Mouse (Mus musculus) limb, embryonic 13.5 days (tissue): Measurements from ENCODE around the gene Large2. TPM values are rescaled to one million over a fixed set of nuclear protein-coding genes. Genes with fewer than 3 reads are reported as not detected.

Source experiments
- ATAC-seq: fragments of 200-750 bp; cut with Nextera tagmentation; 2 replicates; pipeline ENCODE4 v1.8.0; 2017; ENCODE audit warnings: low read depth, moderate number of reproducible peaks, moderate TSS enrichment; ENCODE audit not compliant: low FRiP score
- H3K27ac ChIP-seq: fragments of 300-500 bp; sonication (generic); 2 replicates; pipeline ENCODE4 v1.5.1; 2015; ENCODE audit warnings: inconsistent platforms, mild to moderate bottlenecking, moderate library complexity
- H3K27me3 ChIP-seq: fragments of 300-500 bp; sonication (generic); 2 replicates; pipeline ENCODE4 v1.6.1; 2015; ENCODE audit warnings: mild to moderate bottlenecking, inconsistent platforms
- H3K36me3 ChIP-seq: fragments of 300-500 bp; sonication (generic); 2 replicates; pipeline ENCODE4 v1.6.1; 2015; ENCODE audit warnings: inconsistent platforms, mild to moderate bottlenecking, moderate library complexity
- H3K4me1 ChIP-seq: fragments of 300-500 bp; sonication (generic); 2 replicates; pipeline ENCODE4 v1.6.1; 2015; ENCODE audit warnings: inconsistent platforms
- H3K4me2 ChIP-seq: fragments of 300-500 bp; sonication (generic); replicated peaks from 2 replicates; pipeline ENCODE4 v1.6.1; 2015; ENCODE audit warnings: inconsistent platforms, mild to moderate bottlenecking, moderate library complexity
- H3K4me3 ChIP-seq: fragments of 300-500 bp; sonication (generic); 2 replicates; pipeline ENCODE4 v1.5.1; 2015; ENCODE audit warnings: moderate library complexity, mild to moderate bottlenecking, inconsistent platforms
- H3K9ac ChIP-seq: fragments of 300-500 bp; sonication (generic); 2 replicates; pipeline ENCODE4 v1.6.1; 2015; ENCODE audit warnings: mild to moderate bottlenecking, inconsistent platforms
- H3K9me3 ChIP-seq: fragments of 300-500 bp; sonication (generic); 2 replicates; pipeline ENCODE4 v1.6.1; 2016; ENCODE audit warnings: inconsistent platforms
- WGBS: fragments of 180-500 bp; shearing (Covaris S2); methylation state at CpG from one replicate; pipeline ENCODE4 v1.1.7; 2015; 5-methylcytosine and 5-hydroxymethylcytosine counted together
- polyA plus RNA-seq: library from polyadenylated mRNA; unstranded; fragments of >200 nt; fragmentation: Nextera tagmentation; extraction: Ambion mirVana; gene quantifications from 2 replicates; pipeline ENCODE4 v1.2.1, GENCODE M21; 2015

Large2 gene
- polyA plus RNA-seq, 1 experiment from 2014 or later = 13.3 TPM

DNA sequence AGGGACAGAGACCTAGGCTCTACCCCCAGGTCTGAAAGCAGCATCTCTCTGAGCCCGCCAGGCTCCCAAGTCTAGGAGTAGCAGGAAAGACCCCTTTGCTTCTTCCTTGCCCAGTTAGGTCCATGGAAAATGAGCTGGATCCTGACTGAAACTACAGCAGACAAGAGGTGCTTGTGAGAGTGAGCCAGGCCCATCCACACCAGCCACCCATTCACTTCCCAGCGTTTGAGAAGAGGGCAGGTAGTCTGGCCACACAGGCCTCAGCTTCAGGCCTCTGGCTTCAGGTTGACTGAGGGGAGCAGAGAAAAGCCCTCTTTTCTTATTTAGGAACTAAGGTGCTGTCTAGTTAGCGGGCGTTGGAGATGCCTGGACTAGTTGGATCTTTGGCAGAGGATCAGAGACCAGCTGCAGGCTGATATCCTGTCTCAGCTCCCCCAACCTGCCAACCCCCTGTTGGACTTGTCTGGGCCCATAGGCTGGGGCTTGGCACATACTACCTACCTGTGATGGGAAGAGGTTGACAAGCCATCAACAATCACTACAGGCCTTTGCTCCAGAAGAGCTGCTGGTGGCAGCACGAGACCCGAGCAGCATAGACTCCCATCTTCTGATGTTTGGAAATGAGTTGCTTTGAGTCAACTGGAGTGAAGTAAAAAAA lies 12.0 kb downstream of the Large2 start:
- peaks cover 76% of the 10 kb centered on the region for H3K36me3 ChIP-seq
- no peak for ATAC-seq
- H3K4me3 ChIP-seq = no peak overlapping the region
- 92% methylated on average over 6 of the region's 6 CpGs for WGBS
- peaks cover 6% of the 10 kb centered on the region; the same call in 1 of the 2 replicates for H3K4me1 ChIP-seq
- no peak overlapping the region for H3K27ac ChIP-seq
- H3K9ac ChIP-seq = no peak overlapping the region
- no peaks in the 10 kb centered on the region for H3K9me3 ChIP-seq
- no peak overlapping the region for H3K4me2 ChIP-seq
- H3K27me3 ChIP-seq = no peaks in the 10 kb centered on the region

GRCm38 (mm10) chr2:92361795-92362194 lies 12.9 kb downstream of the Large2 start:
- H3K4me2 ChIP-seq = no peak overlapping the region
- H3K4me3 ChIP-seq = no peak overlapping the region
- no peaks in the 10 kb centered on the region for H3K27me3 ChIP-seq
- no peak overlapping the region for H3K27ac ChIP-seq
- ATAC-seq = no peak
- H3K4me1 ChIP-seq = no peaks in the 10 kb centered on the region
- H3K9me3 ChIP-seq = no peaks in the 10 kb centered on the region
- H3K36me3 ChIP-seq = peaks cover 79% of the 10 kb centered on the region
- 77% methylated on average over 8 of the region's 8 CpGs for WGBS
- H3K9ac ChIP-seq = no peak overlapping the region

GRCm38 (mm10) chr2:92360893-92361292 lies 13.8 kb downstream of the Large2 start:
- no peak for ATAC-seq
- Histone ChIP-seq H3K4me1 (no peaks in the 10 kb centered on the region), H3K27ac (no peak overlapping the region), H3K36me3 (peaks cover 80% of the 10 kb centered on the region), H3K4me2 (no peak overlapping the region), H3K4me3 (no peak overlapping the region), H3K27me3 (no peaks in the 10 kb centered on the region), H3K9me3 (no peaks in the 10 kb centered on the region), H3K9ac (no peak overlapping the region)
- WGBS = 23% methylated on average over 12 of the region's 12 CpGs

- peaks cover 82% of the 10 kb centered on the region for H3K36me3 ChIP-seq
Observed at GRCm38 (mm10) chr2:92360186-92360823, 14.4 kb downstream of the Large2 start.

DNA sequence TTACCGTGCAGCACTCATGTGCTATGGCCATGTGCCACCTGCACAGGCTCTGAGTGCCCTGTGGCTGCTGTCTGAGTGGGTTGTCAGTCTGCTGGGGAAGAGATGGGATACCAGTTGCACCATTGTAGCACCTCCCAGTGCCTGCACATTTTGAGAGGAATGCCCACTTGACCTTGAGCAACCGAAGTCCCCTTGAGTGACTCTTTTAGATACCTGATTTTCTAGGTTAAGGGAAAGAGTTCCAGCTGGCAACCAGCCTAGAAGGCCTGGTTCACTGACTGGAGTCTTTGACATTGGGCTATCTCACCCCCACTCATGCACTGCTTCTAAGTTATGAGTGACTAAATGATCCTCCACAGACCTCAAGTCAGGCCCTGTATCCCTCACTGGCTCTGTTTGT lies 15.4 kb downstream of the Large2 start:
- 90% methylated on average over 2 of the region's 2 CpGs for WGBS
- peaks cover 85% of the 10 kb centered on the region for H3K36me3 ChIP-seq

More at GRCm38 (mm10) chr2:92360186-92360823, 14.4 kb downstream of the Large2 start:
- Histone ChIP-seq H3K27me3 (no peaks in the 10 kb centered on the region), H3K27ac (no peak overlapping the region), H3K4me3 (no peak overlapping the region), H3K9ac (no peak overlapping the region), H3K4me2 (no peak overlapping the region), H3K4me1 (no peaks in the 10 kb centered on the region), H3K9me3 (no peaks in the 10 kb centered on the region)
- 75% methylated on average over 25 of the region's 25 CpGs for WGBS
- no peak; the same call in 1 of the 2 replicates for ATAC-seq

DNA sequence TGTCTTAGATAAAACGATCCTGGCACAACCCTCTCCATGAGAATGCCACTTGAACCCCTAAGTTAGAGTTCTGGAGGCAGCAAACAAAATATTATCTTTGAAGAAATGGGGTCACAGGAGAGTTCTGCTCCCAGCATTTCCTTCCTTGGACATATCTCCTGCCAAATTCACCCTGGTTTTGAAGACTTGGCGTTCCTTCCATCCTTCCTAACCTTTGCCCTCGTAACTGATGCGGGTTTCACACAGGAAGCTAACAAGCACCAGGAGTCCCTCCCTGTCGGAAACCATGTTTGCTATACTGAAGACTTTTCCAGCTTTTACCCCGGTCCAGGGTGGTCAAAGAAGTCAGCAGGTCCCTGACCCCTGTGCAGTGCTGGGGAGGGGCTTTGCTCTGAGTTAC lies 20.4 kb downstream of the Large2 start:
- H3K4me1 ChIP-seq = no peaks in the 10 kb centered on the region
- H3K27ac ChIP-seq = no peak overlapping the region
- H3K9me3 ChIP-seq = no peaks in the 10 kb centered on the region
- no peak for ATAC-seq
- no peaks in the 10 kb centered on the region for H3K27me3 ChIP-seq
- no peak overlapping the region for H3K4me2 ChIP-seq
- no peak overlapping the region for H3K4me3 ChIP-seq
- H3K9ac ChIP-seq = no peak overlapping the region
- 49% methylated on average over 6 of the region's 6 CpGs for WGBS
- H3K36me3 ChIP-seq = peaks cover 91% of the 10 kb centered on the region

More for the DNA sequence above, 15.4 kb downstream of the Large2 start:
- Histone ChIP-seq H3K4me1 (no peaks in the 10 kb centered on the region), H3K27me3 (no peaks in the 10 kb centered on the region), H3K9me3 (no peaks in the 10 kb centered on the region), H3K4me2 (no peak overlapping the region), H3K27ac (no peak overlapping the region), H3K4me3 (no peak overlapping the region), H3K9ac (no peak overlapping the region)
- ATAC-seq = no peak

GRCm38 (mm10) chr2:92353402-92353801 lies 21.3 kb downstream of the Large2 start:
- H3K9ac ChIP-seq = no peak overlapping the region
- no peak overlapping the region for H3K4me2 ChIP-seq
- H3K27me3 ChIP-seq = no peaks in the 10 kb centered on the region
- H3K4me3 ChIP-seq = no peak overlapping the region
- H3K36me3 ChIP-seq = peaks cover 91% of the 10 kb centered on the region
- WGBS = 65% methylated on average over 5 of the region's 5 CpGs
- no peak for ATAC-seq
- H3K27ac ChIP-seq = no peak overlapping the region
- H3K4me1 ChIP-seq = no peaks in the 10 kb centered on the region
- no peaks in the 10 kb centered on the region for H3K9me3 ChIP-seq

- 39% methylated on average over 5 of the region's 5 CpGs for WGBS
- Histone ChIP-seq H3K9me3 (no peaks in the 10 kb centered on the region), H3K27ac (no peak overlapping the region), H3K4me1 (no peaks in the 10 kb centered on the region), H3K4me2 (no peak overlapping the region), H3K36me3 (peaks cover 88% of the 10 kb centered on the region), H3K9ac (no peak overlapping the region), H3K27me3 (no peaks in the 10 kb centered on the region), H3K4me3 (no peak overlapping the region)
- no peak for ATAC-seq
Observed at GRCm38 (mm10) chr2:92350686-92351085, 24.0 kb downstream of the Large2 start.

DNA sequence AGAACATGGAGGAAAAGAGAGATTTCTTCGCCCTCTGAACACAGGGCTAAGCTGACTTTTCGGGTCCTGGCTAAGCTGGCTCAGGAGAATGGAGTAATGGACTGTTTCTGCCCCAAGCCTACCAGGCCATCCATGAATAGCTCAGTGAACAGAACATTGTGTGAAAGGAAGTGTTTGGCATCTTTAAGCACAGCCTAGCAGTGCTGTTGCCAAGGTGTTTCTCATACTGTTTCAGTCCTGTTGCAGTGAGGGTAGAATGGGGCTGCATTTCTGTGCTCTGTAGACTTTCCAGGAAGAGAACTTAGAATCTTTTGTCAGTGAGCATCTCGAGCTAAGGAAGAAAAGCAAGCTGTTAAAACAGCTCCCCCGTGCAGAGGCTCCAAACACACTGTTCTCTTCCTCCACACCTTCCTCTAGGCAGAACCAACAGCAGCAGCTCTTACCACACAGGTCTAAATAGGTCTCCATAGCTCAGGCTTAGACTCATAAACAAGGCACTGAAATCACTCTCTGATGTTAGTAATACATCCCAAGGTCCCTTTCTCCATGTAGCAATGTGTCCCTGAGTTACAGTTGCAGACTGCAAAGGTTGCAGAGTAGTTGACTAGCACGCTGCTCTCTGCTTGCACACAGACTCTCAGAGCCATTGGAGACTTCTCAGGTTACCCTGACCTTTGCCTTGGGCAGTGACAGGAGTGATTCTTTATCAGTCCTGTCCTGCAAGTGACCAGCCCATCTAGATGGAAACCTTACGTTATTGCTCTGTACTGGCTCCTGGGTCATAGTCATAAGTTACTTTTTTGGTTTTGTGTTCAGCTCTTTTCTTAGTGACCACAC lies 24.9 kb downstream of the Large2 start:
- no peaks in the 10 kb centered on the region for H3K27me3 ChIP-seq
- WGBS = 57% methylated on average over 6 of the region's 6 CpGs
- ATAC-seq = no peak
- H3K9ac ChIP-seq = no peak overlapping the region
- H3K27ac ChIP-seq = no peak overlapping the region
- H3K4me1 ChIP-seq = no peaks in the 10 kb centered on the region
- no peak overlapping the region for H3K4me3 ChIP-seq
- H3K4me2 ChIP-seq = no peak overlapping the region
- no peaks in the 10 kb centered on the region for H3K9me3 ChIP-seq
- peaks cover 87% of the 10 kb centered on the region for H3K36me3 ChIP-seq

DNA sequence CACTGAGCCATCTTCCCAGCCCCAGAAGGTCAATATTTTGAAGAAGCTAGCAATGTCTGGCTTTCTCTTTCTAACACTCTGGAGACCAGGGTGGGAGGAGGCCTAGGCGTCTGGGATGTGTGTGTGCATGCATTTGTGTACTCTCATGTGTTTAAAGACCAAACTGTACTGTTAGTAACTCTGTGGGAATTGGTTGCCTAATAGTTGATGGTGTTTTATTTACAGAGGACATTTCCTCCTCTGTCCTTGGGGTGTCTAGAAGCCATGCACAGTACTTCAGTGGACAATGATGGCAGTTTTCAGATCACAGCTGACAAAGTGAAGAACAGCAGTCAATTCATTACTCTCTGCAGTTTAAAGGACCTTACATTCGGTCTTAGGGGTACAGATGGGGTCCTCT lies 27.5 kb downstream of the Large2 start:
- H3K27me3 ChIP-seq = no peaks in the 10 kb centered on the region
- H3K9me3 ChIP-seq = no peaks in the 10 kb centered on the region
- H3K27ac ChIP-seq = no peak overlapping the region
- H3K36me3 ChIP-seq = peaks cover 73% of the 10 kb centered on the region
- H3K4me2 ChIP-seq = no peak overlapping the region
- no peaks in the 10 kb centered on the region for H3K4me1 ChIP-seq
- 87% methylated on average over 2 of the region's 2 CpGs for WGBS
- no peak for ATAC-seq
- no peak overlapping the region for H3K4me3 ChIP-seq
- no peak overlapping the region for H3K9ac ChIP-seq

DNA sequence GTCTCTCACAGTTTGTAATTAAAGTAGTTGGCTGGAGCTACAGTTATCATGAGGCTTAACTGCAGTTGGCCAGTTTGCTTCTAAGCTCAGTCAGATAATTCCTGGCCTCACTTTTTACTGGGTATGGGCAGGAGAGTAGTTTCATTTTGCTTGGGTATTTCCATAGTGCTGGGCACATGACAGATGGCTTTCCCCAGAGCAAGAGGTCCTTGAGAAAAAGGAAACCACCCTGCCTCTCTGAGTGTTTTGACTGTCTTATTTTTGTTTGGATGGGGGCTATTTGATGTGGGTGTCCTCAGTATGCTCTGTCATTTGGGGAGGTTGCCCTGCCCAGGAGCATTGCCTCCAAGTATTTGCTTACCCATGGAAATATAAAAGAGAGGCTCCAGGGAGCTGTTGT lies 32.3 kb downstream of the Large2 start:
- no peaks in the 10 kb centered on the region for H3K9me3 ChIP-seq
- no peak for ATAC-seq
- no peaks in the 10 kb centered on the region for H3K4me1 ChIP-seq
- H3K9ac ChIP-seq = no peak overlapping the region
- no peak overlapping the region for H3K27ac ChIP-seq
- H3K27me3 ChIP-seq = no peaks in the 10 kb centered on the region
- H3K4me3 ChIP-seq = no peak overlapping the region
- no peak overlapping the region for H3K4me2 ChIP-seq
- peaks cover 51% of the 10 kb centered on the region for H3K36me3 ChIP-seq

- H3K27ac ChIP-seq = no peak overlapping the region
- H3K9me3 ChIP-seq = no peaks in the 10 kb centered on the region
- H3K4me3 ChIP-seq = no peak overlapping the region
- H3K27me3 ChIP-seq = no peaks in the 10 kb centered on the region
- H3K9ac ChIP-seq = no peak overlapping the region
- no peak for ATAC-seq
- WGBS = 94% methylated on average over 2 of the region's 2 CpGs
- H3K4me1 ChIP-seq = no peaks in the 10 kb centered on the region
- peaks cover 84% of the 10 kb centered on the region for H3K36me3 ChIP-seq
- H3K4me2 ChIP-seq = no peak overlapping the region
Observed at GRCm38 (mm10) chr2:92331871-92332270, 42.8 kb downstream of the Large2 start.
